Mouse (Mus musculus): ENCODE results near the gene Cldn7.

DNA sequence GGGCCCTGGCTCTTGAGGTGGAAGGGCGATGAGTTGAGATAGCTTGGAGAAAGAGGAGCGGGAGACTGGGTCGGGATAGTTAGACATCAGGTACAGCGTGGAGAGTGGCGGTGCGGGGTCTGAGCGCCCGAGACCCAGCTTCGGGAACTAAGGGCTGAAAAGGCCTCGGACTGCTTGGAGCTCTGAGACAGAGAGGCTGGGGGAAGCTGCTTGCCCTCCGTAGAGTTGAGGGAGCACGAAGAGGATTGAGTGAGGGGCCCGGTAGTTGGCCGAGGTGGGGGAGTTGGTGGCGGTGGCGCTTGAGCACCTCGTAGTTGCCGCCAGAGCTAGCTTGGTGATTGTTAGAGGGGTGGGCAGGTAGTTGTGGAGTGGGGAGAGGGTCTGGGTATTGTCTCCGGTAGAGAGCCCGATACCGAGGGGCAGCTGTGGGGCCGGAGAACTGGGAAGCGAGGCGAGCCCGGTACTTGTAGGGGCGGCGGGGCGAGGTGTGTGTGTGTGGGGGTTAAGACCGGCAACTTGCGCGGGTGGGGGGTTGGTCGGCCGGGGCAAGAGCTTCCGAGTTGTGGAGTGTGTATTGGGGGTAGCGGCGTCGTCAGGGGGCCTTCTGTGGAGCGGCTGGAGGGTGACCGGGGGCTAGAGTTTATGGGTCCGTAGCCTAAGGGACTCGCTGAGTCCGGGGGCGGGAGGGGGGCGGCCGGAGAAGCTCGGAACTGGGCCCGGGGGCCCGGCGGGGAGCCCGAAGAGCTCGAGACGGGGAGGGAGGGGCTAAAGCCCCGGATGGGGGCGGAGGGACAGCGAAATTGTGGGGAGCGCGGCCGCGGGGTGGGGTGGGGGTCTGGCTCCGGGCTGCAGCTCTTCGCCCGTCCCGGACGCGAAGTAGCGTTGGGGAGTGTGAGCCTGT is 31.8 kb downstream of the Cldn7 start:
- TF ChIP-seq TAL1 (IDR thresholded peaks at IDR 0.05; ENCODE audit: low read length), result no peak
- TF ChIP-seq GATA1 (IDR thresholded peaks at IDR 0.05; ENCODE audit: low read length), result no peak

Data from erythroblast, embryonic 14.5 days (primary cell).